Mouse (Mus musculus) lung, adult 2 months (tissue): ENCODE results near the gene Il12rb2.

Experiments used
- CTCF ChIP-seq: fragments of 200-500 bp; IDR thresholded peaks from 2 replicates; pipeline ENCODE4 v1.5.1; 2011; ENCODE audit warnings: mild to moderate bottlenecking, low read length, control low read depth; ENCODE audit not compliant: insufficient read depth
- POLR2A ChIP-seq: fragments of 200-500 bp; IDR thresholded peaks from 2 replicates; pipeline ENCODE4 v1.6.1; 2011; ENCODE audit warnings: low read depth, mild to moderate bottlenecking, control low read depth, low read length, borderline replicate concordance; ENCODE audit errors: extremely low read depth

- TF ChIP-seq CTCF (no peak), POLR2A (no peak)
Observed at GRCm38 (mm10) chr6:67314697-67315096, 61.3 kb downstream of the Il12rb2 start.
